Mouse (Mus musculus): ENCODE measurements at regions not wholly inside any gene's neighbourhood (a gene's known extent, or its start where the extent isn't known, plus 50 kb on each side); places are given as distances from the start of the nearest gene placed in this dataset.

DNA sequence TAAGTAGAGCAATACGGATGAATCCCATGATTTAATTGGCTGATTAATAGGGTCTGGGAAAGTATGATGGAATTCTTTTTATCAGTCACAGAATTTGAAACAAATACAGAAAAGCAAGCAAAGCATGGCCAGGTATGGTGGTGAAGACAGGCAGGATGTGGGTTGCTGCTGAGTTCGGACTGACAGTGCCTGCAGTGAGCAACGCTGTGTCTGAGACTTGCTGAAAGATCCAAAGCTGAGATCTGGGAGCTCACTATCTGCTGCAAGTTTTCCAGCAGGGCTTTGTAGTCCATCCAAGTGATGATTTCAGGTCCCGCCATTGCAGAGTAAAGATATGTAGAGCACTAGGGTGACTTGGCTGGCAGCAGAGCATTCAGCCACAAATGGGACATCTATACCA is 189.3 kb upstream of the Ahr start:
- no peak for DNase-seq (ENCODE audit: low read depth, low spot score)

DNA sequence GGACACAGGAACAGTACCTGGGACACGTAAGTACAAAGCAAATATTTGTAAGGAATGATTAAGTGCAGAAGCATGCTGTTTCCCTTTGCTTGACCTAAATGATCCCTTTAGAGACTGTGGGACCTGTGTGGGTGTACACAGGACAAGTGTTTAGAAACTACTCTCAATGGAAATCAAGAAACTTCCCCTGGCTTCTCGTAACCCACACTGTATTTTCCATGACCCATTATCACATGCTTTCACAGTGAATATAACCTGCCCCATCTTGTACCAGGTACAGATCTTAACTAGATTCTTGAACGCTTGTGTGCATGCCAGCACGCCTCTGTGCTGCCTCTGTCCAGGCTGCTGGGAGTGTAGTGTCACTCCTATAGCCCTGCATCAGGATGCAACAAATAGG is 177.8 kb upstream of the Ahr start:
- DNase-seq (ENCODE audit: low read depth, low spot score) = no peak

DNA sequence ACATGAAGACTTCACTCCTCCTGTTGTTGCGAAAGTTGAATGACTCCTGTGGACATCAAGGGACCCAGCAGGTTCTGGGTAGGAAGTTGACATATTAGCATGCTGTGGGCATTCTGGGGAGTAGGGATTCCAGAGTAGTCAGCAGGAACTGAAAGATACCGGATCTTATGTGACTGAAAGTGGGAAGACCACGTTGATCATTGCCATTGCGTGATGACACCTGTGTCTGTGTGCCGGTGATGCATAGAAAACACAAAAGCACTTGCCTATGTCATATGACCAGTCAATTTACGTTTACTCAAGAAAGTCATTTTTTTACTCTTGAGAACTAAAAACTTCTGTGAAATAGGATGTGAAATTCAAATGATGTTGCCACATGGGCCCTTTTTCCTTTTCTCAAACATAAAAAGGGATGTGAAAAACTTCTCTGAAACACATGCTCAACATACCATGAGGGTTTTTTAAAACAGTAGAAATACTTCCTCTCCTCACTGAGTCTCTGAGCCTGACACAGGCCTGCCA is 176.8 kb upstream of the Ahr start:
- DNase-seq (ENCODE audit: low read depth, low spot score) = no peak

DNA sequence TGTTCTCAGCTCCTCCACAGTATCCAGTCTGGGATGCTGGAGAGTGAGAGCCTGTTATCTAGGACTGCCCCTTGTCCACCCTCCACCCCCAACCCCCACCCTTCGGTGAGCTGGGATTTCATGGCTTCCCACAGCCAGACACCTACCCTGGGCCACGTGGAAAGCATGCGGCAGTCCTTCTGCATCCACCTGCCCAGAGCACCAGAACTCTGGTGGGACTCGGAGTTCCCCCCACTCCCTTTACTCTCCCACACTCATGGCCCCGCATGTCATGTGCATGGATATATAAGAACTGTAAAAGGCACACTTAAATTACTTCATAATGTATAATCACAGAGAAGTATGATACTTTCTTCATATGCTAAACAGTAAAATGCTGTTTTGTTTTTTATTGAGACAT is 175.5 kb upstream of the Ahr start:
- DNase-seq (ENCODE audit: low read depth, low spot score) = no peak

DNA sequence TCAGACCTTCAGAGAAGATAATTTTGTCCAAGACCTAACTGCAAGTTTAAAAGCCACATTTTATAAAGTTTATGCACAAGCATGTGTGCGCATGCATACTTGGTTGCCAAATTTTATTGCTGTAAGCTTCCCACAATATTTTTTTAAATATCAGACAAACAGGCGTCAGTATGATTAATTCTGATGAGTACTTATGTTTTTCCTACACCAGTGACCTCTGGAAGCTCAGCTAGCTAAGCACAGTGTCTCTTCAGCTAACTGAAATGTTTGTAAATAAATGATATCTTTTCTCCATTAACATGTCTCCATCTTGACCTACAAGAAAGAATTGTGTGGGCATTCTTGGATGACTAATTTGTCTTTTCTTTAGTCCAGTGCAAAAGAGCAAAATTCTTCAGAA is 168.6 kb upstream of the Ahr start:
- no peak for DNase-seq (ENCODE audit: low read depth, low spot score)

DNA sequence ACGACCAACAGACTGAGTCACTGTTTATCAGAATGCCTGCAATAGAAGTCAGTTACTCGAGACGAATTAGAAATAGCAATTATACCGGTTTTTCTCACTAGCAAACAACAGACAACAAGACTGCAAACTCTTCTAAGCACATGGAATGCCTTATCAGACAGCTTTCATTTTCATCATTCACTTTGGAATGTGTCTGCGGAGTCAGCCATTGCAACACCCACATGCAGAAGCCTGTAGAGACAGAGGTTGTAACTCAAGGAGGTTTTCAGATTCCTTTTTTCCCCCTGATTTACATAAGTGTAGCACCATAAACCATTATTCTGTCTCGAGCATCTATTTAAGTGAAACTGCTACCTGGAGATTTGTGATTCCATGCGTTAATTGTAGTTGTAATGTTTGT is 167.8 kb upstream of the Ahr start:
- no peak for DNase-seq (ENCODE audit: low read depth, low spot score)

DNA sequence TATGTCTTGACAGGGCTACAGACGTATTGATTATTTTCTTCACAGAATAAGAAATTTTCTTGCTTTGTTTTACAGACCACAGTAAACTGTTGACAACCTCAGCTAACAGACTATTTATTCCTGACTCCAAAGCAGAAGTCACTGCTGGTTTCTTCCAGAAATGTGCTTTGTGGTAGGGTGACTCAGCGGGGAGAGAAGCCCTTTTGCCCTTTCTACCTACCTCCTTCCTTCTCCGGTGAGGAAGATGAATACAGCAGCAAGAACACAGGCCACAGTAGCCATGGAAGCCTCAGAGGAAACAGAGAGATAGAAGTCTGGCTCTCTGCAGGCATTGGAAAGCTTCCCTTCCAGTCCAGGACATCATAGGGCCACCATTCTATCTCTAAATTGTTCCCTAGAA is 159.4 kb upstream of the Ahr start:
- DNase-seq (ENCODE audit: low read depth, low spot score) = no peak

DNA sequence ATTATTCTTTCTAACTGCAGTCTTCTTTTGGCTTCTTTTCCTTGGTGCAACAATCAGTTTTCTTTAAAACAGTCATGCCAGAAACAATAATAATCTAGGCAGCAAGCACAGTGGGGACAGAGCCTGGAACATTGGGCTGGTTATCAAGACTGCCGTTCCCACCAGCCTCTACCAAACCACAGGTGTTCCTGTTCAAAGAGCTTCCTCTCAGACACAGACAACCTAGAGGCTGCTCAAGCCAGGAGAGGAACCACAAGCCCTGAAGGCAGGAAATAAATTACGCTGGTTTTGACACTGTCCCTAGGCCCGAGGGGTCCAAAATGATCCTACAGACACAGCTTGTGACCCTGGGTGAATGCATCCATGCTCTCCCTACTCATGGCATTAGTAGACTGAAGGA is 156.1 kb upstream of the Ahr start:
- no peak for DNase-seq (ENCODE audit: low read depth, low spot score)

DNA sequence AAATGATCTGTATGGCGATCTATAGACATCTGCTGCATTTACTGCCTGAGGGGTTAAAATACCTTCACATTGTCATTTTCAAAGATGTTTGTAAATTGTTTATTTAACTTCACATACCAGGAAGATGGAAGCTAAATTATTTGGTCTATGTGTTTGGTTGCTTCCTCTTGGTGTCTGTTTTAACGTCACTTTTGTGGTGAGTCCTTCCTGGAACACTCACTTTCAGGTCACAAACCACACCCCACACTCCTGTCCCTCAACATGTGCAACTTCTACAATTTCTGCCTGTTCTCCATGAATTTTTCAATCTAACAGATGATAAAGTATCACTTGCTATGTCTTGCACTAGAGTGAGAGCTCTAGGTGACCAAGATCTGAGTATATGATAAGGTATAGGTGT is 151.4 kb upstream of the Ahr start:
- no peak for DNase-seq (ENCODE audit: low read depth, low spot score)

DNA sequence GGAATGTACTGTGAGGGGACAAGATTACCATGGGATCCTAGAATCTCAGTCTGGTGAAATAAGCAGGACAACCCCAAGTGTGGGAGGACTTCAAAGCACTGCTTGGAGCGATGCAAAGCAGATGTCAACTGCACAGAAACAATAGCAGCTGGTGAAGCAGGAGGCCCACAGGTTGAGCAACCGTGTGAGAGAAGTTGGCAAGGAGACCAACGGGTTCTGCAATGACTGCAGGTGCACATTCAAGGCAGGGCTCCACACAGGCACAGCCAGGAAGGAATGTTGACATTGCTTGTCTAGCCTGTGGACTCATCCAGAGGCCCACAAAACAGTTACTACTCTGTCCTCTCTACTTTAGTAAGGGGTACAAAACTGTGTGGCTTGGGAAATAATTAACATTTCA is 150.4 kb upstream of the Ahr start:
- no peak for DNase-seq (ENCODE audit: low read depth, low spot score)

DNA sequence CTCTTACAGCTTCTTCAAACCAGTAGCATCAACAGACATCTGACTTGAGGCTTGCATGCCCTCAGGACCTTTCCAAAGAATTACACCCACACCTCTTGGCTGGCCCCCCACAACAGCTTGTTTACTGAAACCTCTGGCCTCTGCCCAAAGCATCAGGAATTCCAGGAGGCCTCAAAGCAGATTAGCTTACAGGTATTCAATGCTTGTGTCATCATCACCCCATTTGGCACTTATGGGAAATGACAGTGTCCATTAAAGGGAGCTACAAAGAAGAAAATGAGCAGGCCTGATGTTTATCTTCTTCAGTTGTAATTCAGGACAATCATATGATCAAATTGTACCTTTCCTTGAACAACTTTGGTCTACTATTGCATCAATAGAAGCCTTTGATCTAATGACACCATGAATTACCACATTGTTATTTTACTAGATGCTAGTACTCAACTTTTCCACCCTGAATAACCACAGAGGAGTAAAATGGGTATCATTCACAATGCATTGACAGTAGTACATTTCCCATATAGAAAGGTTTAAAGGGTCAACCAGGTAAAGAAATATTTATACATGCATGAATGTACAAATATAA is 147.1 kb upstream of the Ahr start:
- DNase-seq (ENCODE audit: low read depth, low spot score) = no peak

DNA sequence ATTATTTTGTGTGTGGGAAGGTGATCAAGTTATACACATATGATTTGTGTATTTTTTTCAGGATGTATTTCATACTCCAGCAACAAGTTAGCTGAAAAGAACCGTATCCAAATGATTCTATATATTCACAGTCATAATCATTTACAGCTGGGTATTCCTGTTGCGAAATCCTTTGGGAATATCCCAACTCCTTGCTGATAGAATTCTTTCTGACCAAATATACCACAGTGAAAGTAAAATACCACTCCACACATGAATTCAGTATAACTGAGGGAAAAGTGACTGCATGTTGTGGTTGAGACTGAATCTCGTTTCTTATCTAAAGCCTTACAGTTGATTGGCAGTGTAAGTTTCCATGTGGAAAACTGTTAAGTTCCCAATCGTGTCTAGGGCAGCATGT is 145.1 kb upstream of the Ahr start:
- DNase-seq (ENCODE audit: low read depth, low spot score) = no peak

DNA sequence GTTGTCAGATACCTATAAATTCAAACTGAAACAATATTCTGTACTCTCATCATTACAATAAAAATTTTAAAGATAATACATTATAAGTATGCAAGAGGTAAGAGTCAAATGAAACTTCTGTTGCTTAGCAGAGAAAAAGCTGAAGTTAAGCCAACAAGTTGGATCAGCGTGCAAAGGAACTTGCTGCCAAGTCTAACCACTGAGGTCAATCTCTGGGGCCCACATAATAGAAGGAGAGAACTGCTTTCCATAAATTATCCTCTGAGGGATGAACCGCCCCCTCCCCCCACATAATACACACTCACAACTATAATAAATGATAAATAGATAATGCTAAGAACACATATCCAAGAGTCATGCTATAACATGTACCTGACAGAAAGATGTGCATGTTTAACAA is 144.2 kb upstream of the Ahr start:
- no peak for DNase-seq (ENCODE audit: low read depth, low spot score)

DNA sequence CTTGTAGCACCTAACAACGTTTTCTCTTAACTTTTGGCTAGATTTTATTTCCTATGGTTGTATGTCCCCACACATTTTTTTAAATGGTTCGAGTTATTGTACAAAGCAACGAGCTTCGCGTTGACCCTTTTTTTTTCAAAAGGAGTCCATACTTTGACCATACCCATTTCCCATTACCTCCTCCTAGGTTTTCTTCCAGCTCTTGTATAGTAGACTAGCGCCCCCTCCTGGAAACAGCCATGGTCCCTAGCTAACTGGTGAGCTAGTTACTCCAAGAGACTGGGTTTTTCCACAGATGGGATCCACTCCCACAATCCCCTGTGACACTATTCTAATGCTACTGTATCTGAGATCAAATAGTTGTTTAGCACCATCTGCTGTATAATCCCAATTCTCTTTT is 139.6 kb upstream of the Ahr start:
- peak; percentile 57 for DNase-seq (ENCODE audit: low read depth, low spot score)

DNA sequence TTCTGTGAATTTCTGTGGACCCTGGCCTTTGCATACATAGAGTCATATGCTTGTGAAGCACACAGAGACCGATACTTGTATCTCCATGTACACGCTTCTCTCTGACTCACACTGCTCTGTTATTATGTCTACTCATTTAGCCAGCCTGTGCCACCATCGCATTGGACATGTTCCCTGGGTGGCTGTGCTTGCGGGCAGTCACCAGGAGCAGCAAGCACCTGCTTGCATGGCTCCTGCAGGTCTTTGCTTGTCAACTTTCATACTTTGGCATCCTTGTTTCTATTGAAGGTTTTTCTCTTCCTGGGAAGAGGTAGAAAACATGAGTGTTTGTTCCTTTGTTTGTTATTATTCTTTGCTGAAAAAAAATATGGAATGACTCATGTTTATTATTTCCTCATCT is 136.1 kb upstream of the Ahr start:
- DNase-seq (ENCODE audit: low read depth, low spot score) = no peak

DNA sequence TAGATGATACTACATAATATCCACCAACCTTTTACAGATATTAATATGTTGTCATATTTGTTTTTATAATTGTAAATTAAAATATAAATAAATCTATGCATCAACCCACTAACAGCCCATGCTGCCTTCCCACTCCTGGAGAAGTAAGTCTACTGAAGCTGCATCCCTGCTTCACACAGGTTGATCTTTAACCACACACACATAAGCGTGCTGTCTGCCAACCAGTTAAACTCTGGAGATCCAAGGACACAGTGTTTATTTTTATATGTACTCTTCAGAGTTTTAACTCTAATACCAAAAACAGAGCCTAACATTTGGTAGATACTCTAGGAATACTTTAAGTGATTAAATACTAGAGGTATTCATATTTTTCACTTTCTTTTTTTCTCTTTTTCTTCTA is 133.9 kb upstream of the Ahr start:
- no peak for DNase-seq (ENCODE audit: low read depth, low spot score)

DNA sequence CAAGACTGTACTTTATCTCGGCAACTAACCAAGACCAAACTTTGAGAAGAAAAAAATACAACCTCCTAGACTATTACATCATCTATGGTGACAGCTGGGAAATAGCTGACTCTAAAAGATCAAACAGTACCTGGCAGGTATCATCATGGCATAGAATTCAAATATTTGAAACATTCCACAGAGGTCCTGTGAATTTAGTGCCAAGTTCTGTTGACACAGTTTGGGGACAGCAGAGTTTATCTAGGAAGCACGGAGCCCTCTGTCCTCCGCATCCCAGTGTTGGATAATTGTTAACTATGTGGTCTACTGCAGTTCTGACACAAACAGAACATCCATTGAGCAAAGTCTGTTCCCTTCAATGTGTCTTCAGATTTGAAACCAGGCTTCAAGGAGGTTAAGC is 132.9 kb upstream of the Ahr start:
- no peak for DNase-seq (ENCODE audit: low read depth, low spot score)

DNA sequence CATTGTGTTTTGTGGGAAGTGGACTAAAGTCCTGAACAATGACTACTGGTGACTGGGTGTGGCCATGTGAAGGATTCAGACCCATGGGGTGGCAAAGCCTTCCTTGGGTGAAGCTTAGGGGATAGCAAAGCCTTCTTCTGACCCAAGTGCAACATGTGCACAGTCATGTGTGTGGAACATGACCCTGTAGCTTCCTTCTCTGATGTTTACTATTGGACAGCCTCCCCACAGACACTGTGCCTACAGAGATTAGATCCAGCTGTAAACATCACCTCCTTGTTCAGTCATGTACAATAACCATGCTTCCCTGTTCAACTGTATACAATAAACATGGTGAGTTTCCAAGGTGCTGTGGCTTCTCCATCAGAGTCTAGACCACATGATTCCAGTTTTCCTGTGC is 132.4 kb upstream of the Ahr start:
- no peak for DNase-seq (ENCODE audit: low read depth, low spot score)

DNA sequence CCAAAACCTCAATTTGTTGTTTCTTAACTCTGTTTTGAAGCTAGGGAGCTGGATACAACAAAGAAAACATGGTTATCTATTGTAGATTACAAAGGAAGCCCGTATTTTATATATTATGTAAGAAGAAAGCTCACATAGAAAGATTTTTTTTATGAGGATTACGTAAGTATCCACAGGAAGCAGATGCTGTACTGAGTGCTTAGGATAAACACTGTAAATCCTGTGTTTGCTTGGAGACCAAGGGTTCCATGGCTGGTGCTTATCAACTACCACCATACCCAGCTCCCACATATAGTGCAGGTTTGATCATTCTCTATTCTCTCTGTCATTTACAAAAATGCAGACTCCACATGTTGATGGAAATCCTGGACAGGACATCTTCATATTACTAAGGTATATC is 131.2 kb upstream of the Ahr start:
- no peak for DNase-seq (ENCODE audit: low read depth, low spot score)

DNA sequence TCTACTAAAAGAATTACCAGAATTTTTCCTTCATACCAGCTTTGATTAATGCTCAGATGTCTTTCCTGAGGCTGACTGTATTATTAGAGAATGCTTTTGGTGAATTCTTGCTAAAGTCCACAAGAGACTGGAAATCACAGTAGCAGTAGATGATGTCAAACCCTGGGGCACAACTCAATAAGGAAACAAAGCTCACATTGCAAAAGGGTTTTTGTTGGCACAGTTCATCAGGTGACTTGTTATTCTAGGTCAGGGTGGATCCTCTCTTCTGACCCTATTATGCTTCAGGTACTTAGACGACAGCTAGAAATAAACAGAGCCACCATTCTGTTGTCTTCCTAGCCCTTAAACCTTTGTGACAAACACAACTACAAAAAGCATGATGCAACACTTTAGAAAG is 128.2 kb upstream of the Ahr start:
- no peak for DNase-seq (ENCODE audit: low read depth, low spot score)

DNA sequence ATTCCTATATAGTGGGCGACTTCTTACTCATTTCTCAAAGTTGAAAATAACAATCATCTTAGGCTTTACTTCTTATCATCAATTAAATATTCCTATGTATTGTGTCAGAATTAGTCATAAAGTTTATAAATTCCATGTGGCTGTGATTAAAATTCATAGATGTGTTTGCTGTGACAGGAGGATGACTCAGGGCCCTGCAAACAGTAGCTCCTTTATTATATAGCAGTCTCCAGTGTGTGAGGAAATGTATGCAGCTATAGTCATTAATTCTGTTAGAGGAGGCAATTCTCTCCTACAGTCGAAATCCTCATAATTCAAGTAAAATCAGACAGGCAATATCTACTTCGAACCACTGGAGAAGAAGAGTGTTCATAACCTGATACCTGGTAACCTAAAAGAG is 121.7 kb upstream of the Ahr start:
- DNase-seq (ENCODE audit: low read depth, low spot score) = no peak

DNA sequence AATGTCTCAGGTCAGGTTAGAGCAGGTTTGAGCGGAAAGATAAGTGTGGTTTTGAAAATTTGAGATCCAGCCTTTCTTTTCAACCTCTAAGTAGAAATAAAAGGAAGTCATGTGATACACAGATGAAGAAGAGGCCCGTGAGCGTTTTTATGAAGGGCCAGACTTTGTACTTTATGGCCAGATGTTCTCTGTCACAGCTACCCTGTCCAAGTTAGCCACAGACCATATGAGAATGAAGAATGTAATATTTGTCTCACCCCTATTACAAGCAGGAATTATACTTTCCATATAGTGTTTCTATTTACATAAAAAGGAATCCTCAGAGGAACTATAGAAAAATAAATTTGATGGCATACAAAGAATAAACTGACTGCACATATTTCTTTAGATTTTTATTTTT is 114.9 kb upstream of the Ahr start:
- no peak for DNase-seq (ENCODE audit: low read depth, low spot score)

DNA sequence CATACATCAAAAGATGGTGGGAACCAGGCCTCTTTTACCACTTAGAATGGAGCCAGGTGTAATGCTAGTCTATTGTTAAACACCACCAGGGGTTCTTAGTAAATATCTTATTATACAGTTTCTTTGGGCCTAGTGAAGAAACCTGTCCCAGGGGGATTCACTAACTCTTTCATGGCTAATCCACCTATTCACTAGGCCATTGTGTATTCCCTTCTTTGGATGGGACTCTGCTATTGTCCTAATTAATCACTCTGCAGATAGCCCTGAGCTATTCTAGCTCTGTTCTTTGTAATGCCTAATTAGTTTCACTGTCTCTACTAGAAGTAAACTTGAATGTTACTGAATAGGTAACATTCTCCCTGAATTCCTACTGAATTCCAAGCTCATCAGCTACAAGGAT is 107.6 kb upstream of the Ahr start:
- DNase-seq (ENCODE audit: low read depth, low spot score) = peak; percentile 97

DNA sequence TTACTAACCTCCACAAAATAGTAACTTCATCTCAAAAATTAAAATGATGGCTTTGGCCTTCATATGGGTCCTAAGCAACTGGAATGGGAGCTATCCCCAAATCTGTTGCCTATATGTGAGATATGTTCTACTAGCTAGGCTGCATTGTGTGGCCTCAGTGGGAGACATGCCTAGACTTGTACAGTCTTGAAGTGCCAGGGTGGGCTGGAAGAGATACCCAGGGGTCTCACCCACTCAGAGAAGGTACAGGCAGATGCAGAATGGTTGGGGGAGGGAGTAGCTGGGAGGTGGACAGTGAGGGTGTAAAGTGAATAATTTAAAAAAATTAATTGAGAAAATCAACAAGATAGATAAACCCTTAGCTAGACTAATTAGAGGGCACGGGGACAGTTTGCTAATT is 106.9 kb upstream of the Ahr start:
- DNase-seq (ENCODE audit: low read depth, low spot score) = peak; percentile 55

Measured in ZHBTc4 (cell line).